Mouse (Mus musculus) heart, postnatal 4 days (tissue): ENCODE data around the gene Pappa2. TPM values are rescaled to one million over a fixed set of nuclear protein-coding genes. Genes with fewer than 3 reads are reported as not detected.
A peak's percentile ranks its signal among the peaks of the same experiment; 100 is the strongest.

ENCODE experiments used
- DNase-seq: peaks from one replicate; pipeline ENCODE4 v3.0.0; 2021
- total RNA-seq, 2 experiments: library from RNA; stranded (reverse); gene quantifications; 2 replicates each; pipeline ENCODE4 v1.2.3; 2021

Pappa2 gene
- total RNA-seq, 2 experiments from 2014 or later: 1.1 to 1.2 TPM

- no peak for DNase-seq
These were observed 216.1 kb downstream of the Pappa2 start for GRCm38 (mm10) chr1:158764211-158764610.

- DNase-seq: no peak
These were observed 231.8 kb downstream of the Pappa2 start for GRCm38 (mm10) chr1:158748356-158749096.

- no peak for DNase-seq
These were observed 238.8 kb downstream of the Pappa2 start for GRCm38 (mm10) chr1:158741449-158741848.

- no peak for DNase-seq
These were observed 239.3 kb downstream of the Pappa2 start for GRCm38 (mm10) chr1:158740949-158741348.

GRCm38 (mm10) chr1:158740161-158740766, 240.0 kb downstream of the Pappa2 start:
- no peak for DNase-seq

- DNase-seq: peak; percentile 22
These were observed 241.0 kb downstream of the Pappa2 start for GRCm38 (mm10) chr1:158739132-158739919.

GRCm38 (mm10) chr1:158732868-158733496, 247.3 kb downstream of the Pappa2 start:
- no peak for DNase-seq

GRCm38 (mm10) chr1:158713301-158714095, 266.8 kb downstream of the Pappa2 start:
- DNase-seq: peak; percentile 25

- no peak for DNase-seq
These were observed 279.0 kb downstream of the Pappa2 start for GRCm38 (mm10) chr1:158701336-158701735.

- no peak for DNase-seq
These were observed 280.1 kb downstream of the Pappa2 start for GRCm38 (mm10) chr1:158700147-158700546.

GRCm38 (mm10) chr1:158699276-158699675, 281.0 kb downstream of the Pappa2 start:
- DNase-seq: no peak

GRCm38 (mm10) chr1:158697859-158698569, 282.3 kb downstream of the Pappa2 start:
- DNase-seq: no peak

- no peak for DNase-seq
These were observed 282.9 kb downstream of the Pappa2 start for GRCm38 (mm10) chr1:158697423-158697822.

GRCm38 (mm10) chr1:158687726-158688125, 292.6 kb downstream of the Pappa2 start:
- no peak for DNase-seq

- DNase-seq: peak; percentile 73
These were observed 310.2 kb downstream of the Pappa2 start for GRCm38 (mm10) chr1:158669971-158670592.

- no peak for DNase-seq
These were observed 314.3 kb downstream of the Pappa2 start for GRCm38 (mm10) chr1:158666001-158666400.
